9 mouse cellular contexts compared by ENCODE assay signal in genomic region chr12:111694880-111695804, GRCm38 (mm10). TPM values are rescaled to one million over a fixed set of nuclear protein-coding genes. Genes with fewer than 3 reads are reported as not detected.
A peak's percentile ranks its signal among the peaks of the same experiment; 100 is the strongest.
DNase-seq lines count a peak whose midpoint lies in the region; ATAC-seq and TF ChIP-seq lines count a peak whose summit lies in the region.
"Had no signal": no experiment of that assay in that cellular context is flagged by ENCODE, and none has a peak within 500 bp of the region (broad histone marks: within the 10 kb centered on the region; RNA-seq: fewer than 3 reads in every experiment).

No protein-coding gene starts in this region.

- no peak overlapping the region for H3K9ac ChIP-seq in lung, embryonic 15.5 days
- peak overlapping the region; percentile 44 for H3K9ac ChIP-seq in hindbrain, embryonic 11.5 days (ENCODE audit: low read depth, low read length)
- H3K9ac ChIP-seq in midbrain, embryonic 11.5 days (ENCODE audit: low read length) = peak overlapping the region; percentile 71

- no peaks in the 10 kb centered on the region for H3K36me3 ChIP-seq in lung, embryonic 15.5 days
- H3K36me3 ChIP-seq in hindbrain, embryonic 11.5 days (ENCODE audit: control insufficient read depth, insufficient read depth, low read length) = no peaks in the 10 kb centered on the region
- H3K36me3 ChIP-seq in midbrain, embryonic 11.5 days (ENCODE audit: control insufficient read depth, insufficient read depth, low read length) = no peaks in the 10 kb centered on the region

- peaks cover 52% of the 10 kb centered on the region for H3K4me1 ChIP-seq in cerebellum, adult 2 months (ENCODE audit: control insufficient read depth, insufficient read depth, low read length)
- peaks cover 47% of the 10 kb centered on the region for H3K4me1 ChIP-seq in lung, embryonic 15.5 days
- H3K4me1 ChIP-seq in hindbrain, embryonic 11.5 days (replicated peaks; ENCODE audit: control insufficient read depth, insufficient read depth, low read length) = peaks cover 47% of the 10 kb centered on the region
- H3K4me1 ChIP-seq in midbrain, embryonic 11.5 days (ENCODE audit: control insufficient read depth, insufficient read depth, low read length) = peaks cover 60% of the 10 kb centered on the region

- peak; percentile 50 to 63 for DNase-seq in cerebellum, adult 2 months
- no peak for DNase-seq in cerebellum, adult 9-10 months
- no peak for DNase-seq in lung, postnatal 36 days
- DNase-seq in hindbrain, embryonic 11.5 days (ENCODE audit: low spot score) = peak; percentile 67
- peak; percentile 97 for DNase-seq in midbrain, embryonic 11.5 days (ENCODE audit: low spot score, missing footprints)
- no peak for DNase-seq in ovary, adult 18-20 months (ENCODE audit: low spot score)
- DNase-seq in ovary, postnatal 14 days (ENCODE audit: low spot score) = no peak

- no peak for TF ChIP-seq CTCF in cerebellum, adult 2 months (IDR thresholded peaks at IDR 0.05; ENCODE audit: borderline replicate concordance, insufficient read depth, low read depth, low read length)

- H3K9me3 ChIP-seq in lung, embryonic 15.5 days = no peaks in the 10 kb centered on the region
- no peaks in the 10 kb centered on the region for H3K9me3 ChIP-seq in hindbrain, embryonic 11.5 days (ENCODE audit: control insufficient read depth, low read length)
- no peaks in the 10 kb centered on the region for H3K9me3 ChIP-seq in midbrain, embryonic 11.5 days (ENCODE audit: control insufficient read depth, low read length)

- peak overlapping the region; percentile 52 for H3K27ac ChIP-seq in cerebellum, adult 2 months (ENCODE audit: insufficient read depth, low read length)
- peak overlapping the region; percentile 84 for H3K27ac ChIP-seq in lung, embryonic 15.5 days
- H3K27ac ChIP-seq in hindbrain, embryonic 11.5 days (ENCODE audit: low read depth, low read length) = peak overlapping the region; percentile 90
- peak overlapping the region; percentile 98 for H3K27ac ChIP-seq in midbrain, embryonic 11.5 days (ENCODE audit: low read depth, low read length)

- H3K4me2 ChIP-seq in lung, embryonic 15.5 days = no peak overlapping the region
- H3K4me2 ChIP-seq in hindbrain, embryonic 11.5 days (replicated peaks; ENCODE audit: low read depth, low read length) = peak overlapping the region; percentile 9
- H3K4me2 ChIP-seq in midbrain, embryonic 11.5 days = peak overlapping the region; percentile 45

- 56% methylated on average over 13 of the region's 13 CpGs for WGBS in cerebellum, adult 2 months
- WGBS in lung, embryonic 15.5 days = 51% methylated on average over 13 of the region's 13 CpGs
- 34% methylated on average over 13 of the region's 13 CpGs for WGBS in hindbrain, embryonic 11.5 days
- 33% methylated on average over 13 of the region's 13 CpGs for whole genome bisulfite sequencing in midbrain, embryonic 11.5 days

- ATAC-seq in lung, embryonic 15.5 days (ENCODE audit: borderline replicate concordance, extremely low read depth, low FRiP score, low TSS enrichment) = peak; percentile 60
- peak; percentile 52 for ATAC-seq in hindbrain, embryonic 11.5 days (ENCODE audit: low FRiP score)
- ATAC-seq in midbrain, embryonic 11.5 days (ENCODE audit: low FRiP score) = peak; percentile 51

- H3K4me3 ChIP-seq in cerebellum, adult 2 months (replicated peaks; ENCODE audit: insufficient read depth, low read depth, low read length) = no peak overlapping the region
- H3K4me3 ChIP-seq in lung, embryonic 15.5 days = no peak overlapping the region
- no peak overlapping the region for H3K4me3 ChIP-seq in hindbrain, embryonic 11.5 days (ENCODE audit: low read depth, low read length)
- H3K4me3 ChIP-seq in midbrain, embryonic 11.5 days (ENCODE audit: low read depth, low read length) = no peak overlapping the region

- no peak for TF ChIP-seq POLR2A in cerebellum, adult 2 months (IDR thresholded peaks at IDR 0.05; ENCODE audit: borderline replicate concordance, insufficient read depth, low read length)

- H3K27me3 ChIP-seq in cerebellum, adult 2 months (ENCODE audit: control insufficient read depth, insufficient read depth, low read length) = no peaks in the 10 kb centered on the region
- H3K27me3 ChIP-seq in lung, embryonic 15.5 days = no peaks in the 10 kb centered on the region
- no peaks in the 10 kb centered on the region for H3K27me3 ChIP-seq in hindbrain, embryonic 11.5 days (ENCODE audit: control insufficient read depth, insufficient read depth, low read length)
- no peaks in the 10 kb centered on the region for H3K27me3 ChIP-seq in midbrain, embryonic 11.5 days (ENCODE audit: control insufficient read depth, insufficient read depth, low read length)
- H3K27me3 ChIP-seq: CH12.LX had no signal

RNA-seq across cellular contexts. Expression of gene Trmt61a, which starts 17.2 kb away (rescaled TPM):
- 14.2 and 14.4 TPM in 2 replicates for polyA plus RNA-seq in cerebellum, adult 2 months (2012; rRNA removed)
- polyA plus RNA-seq in lung, embryonic 15.5 days (2015; fragmentation: Nextera tagmentation; extraction: Ambion mirVana) = 11.1 and 13.7 TPM in 2 replicates
- polyA plus RNA-seq in hindbrain, embryonic 11.5 days (2014; fragmentation: Nextera tagmentation; extraction: Ambion mirVana) = 4.5 and 5.0 TPM in 2 replicates
- polyA plus RNA-seq in midbrain, embryonic 11.5 days (2014; fragmentation: Nextera tagmentation; extraction: Ambion mirVana) = 5.5 and 6.0 TPM in 2 replicates

RNA-seq across cellular contexts. Expression of gene Bag5, which starts 17.9 kb away (rescaled TPM):
- 52.7 and 54.4 TPM in 2 replicates for polyA plus RNA-seq in cerebellum, adult 2 months (2012; rRNA removed)
- 49.4 and 52.2 TPM in 2 replicates for polyA plus RNA-seq in lung, embryonic 15.5 days (2015; fragmentation: Nextera tagmentation; extraction: Ambion mirVana)
- 61.5 and 63.3 TPM in 2 replicates for polyA plus RNA-seq in hindbrain, embryonic 11.5 days (2014; fragmentation: Nextera tagmentation; extraction: Ambion mirVana)
- 62.2 and 64.1 TPM in 2 replicates for polyA plus RNA-seq in midbrain, embryonic 11.5 days (2014; fragmentation: Nextera tagmentation; extraction: Ambion mirVana)

RNA-seq across cellular contexts. Expression of gene Apopt1, which starts 17.9 kb away (rescaled TPM):
- 46.8 and 49.8 TPM in 2 replicates for polyA plus RNA-seq in cerebellum, adult 2 months (2012; rRNA removed)
- polyA plus RNA-seq in lung, embryonic 15.5 days (2015; fragmentation: Nextera tagmentation; extraction: Ambion mirVana) = 43.7 and 47.9 TPM in 2 replicates
- 52.5 and 54.2 TPM in 2 replicates for polyA plus RNA-seq in hindbrain, embryonic 11.5 days (2014; fragmentation: Nextera tagmentation; extraction: Ambion mirVana)
- 50.8 and 54.7 TPM in 2 replicates for polyA plus RNA-seq in midbrain, embryonic 11.5 days (2014; fragmentation: Nextera tagmentation; extraction: Ambion mirVana)

RNA-seq across cellular contexts. Expression of gene Ckb, which starts 23.0 kb away (rescaled TPM):
- 5,042 and 5,433 TPM in 2 replicates for polyA plus RNA-seq in cerebellum, adult 2 months (2012; rRNA removed)
- polyA plus RNA-seq in lung, embryonic 15.5 days (2015; fragmentation: Nextera tagmentation; extraction: Ambion mirVana) = 252 and 268 TPM in 2 replicates
- polyA plus RNA-seq in hindbrain, embryonic 11.5 days (2014; fragmentation: Nextera tagmentation; extraction: Ambion mirVana) = 2,103 and 2,160 TPM in 2 replicates
- polyA plus RNA-seq in midbrain, embryonic 11.5 days (2014; fragmentation: Nextera tagmentation; extraction: Ambion mirVana) = 2,717 and 2,900 TPM in 2 replicates

Comparison
In these comparisons a context has a peak if more than half of its experiments do, and no peak if none do; other contexts are left out.
1. DNase-seq: peak in cerebellum, adult 2 months (2 of 2), hindbrain, embryonic 11.5 days (single experiment) and midbrain, embryonic 11.5 days (single experiment); none in cerebellum, adult 9-10 months (single experiment), lung, postnatal 36 days (single experiment), ovary, adult 18-20 months (single experiment) and ovary, postnatal 14 days (single experiment).
2. Peak in every context shown above with its lines, with median percentiles within 50 percentile points of each other: H3K27ac ChIP-seq and ATAC-seq.